Mouse (Mus musculus) cerebellum, adult 11-12 months (tissue): ENCODE results near the gene Tefm.
"Not testable (repeated sequence)": the region's sequence is repeated elsewhere in the genome, so short reads cannot be mapped to it uniquely, and the experiment has no call there.

Experiments
- DNase-seq: peaks from one replicate; pipeline ENCODE4 v3.0.0; 2022

The Tefm gene

DNA sequence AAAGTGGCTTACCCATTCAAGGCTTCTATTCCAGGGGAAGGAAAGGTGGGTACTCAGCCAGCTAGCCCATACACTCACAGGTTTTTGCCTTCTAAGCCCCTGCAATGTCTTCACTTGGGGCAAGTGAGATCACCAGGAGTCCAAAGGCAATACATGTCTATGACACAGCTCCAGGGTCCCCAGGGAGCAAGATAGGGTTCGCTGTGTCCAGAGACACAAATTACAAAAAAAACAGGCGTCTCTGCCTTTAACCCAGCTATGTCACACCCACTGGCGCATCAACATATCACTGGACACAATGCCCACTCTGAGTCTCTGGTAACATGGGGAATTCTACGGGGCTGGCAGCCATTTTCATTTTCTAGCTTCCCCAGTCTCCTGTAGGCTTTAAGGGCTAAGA, 14.0 kb upstream of the Tefm start:
- no peak for DNase-seq

- no peak for DNase-seq
Observed at GRCm38 (mm10) chr11:80155541-80155940, 13.6 kb upstream of the Tefm start.

GRCm38 (mm10) chr11:80154501-80154900, 12.5 kb upstream of the Tefm start:
- DNase-seq = no peak

GRCm38 (mm10) chr11:80153857-80154495, 12.0 kb upstream of the Tefm start, which contains the start of gene Adap2:
Gene Adap2 (plus strand): TSS chr11:80154105.
- peak; percentile 40 for DNase-seq

DNA sequence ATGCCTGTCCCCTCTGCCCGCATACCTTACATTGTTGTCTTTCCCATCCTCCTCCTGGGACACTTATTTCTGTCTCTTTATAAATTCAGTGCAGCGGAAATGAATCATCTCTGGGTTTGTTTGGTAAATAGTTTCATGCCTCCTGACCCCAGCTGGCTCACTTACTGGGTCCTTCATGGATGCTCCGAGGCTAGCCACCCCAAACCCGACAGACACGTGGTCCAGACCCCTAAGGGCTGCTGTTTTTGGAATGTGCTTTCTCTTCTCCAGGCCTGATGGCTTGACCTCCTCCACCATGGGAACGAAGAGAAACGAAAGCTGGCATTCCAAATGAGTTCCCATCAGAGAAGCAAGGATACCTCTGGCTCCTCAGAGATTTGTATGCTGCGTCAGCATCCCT, 10.4 kb upstream of the Tefm start:
- DNase-seq = no peak

GRCm38 (mm10) chr11:80151541-80151940, 9.6 kb upstream of the Tefm start:
- DNase-seq = no peak

GRCm38 (mm10) chr11:80150566-80150965, 8.6 kb upstream of the Tefm start:
- no peak for DNase-seq

DNA sequence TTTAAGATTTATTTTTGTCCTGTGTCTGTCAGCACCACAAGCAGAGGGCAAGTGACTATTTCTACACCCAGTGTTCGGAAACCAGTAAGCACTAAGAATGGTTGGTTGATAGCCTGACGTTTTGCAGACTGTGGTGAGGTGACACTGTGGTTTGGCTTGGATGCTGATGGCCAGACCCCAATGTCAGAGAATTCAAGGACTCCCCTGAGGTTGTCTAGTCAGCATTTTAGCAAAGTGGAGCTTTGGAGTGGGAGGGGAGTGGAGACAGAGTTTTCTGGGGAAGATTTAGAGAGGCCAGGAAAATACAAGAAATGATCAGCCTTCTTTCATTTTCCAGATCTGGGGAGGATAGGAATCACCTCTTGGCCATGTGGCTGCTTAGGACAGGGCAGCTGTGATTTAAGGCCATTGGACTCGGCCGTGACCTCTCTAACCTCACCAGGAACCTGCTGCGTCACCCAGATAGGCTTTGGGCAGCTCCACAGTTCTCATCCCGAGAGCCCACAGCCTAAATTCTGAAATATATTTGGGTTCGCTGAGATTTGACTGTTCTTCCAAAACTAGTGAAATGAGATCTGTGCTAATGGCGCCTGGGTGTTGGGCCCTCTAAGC, 7.5 kb upstream of the Tefm start:
- no peak for DNase-seq

DNA sequence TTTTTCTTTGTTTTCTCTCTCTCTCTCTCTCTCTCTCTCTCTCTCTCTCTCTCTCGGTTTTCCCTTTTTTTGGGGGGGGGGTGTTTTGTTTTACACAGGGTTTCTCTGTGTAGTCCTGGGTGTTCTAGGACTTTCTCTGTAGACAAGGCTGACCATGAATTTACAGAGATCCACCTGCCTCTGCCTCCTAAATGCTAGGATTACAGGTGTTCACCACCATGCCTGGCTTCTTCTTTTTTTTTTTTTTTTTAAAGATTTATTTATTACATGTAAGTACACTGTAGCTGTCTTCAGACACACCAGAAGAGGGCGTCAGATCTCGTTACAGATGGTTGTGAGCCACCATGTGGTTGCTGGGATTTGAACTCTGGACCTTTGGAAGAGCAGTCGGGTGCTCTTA, 7.0 kb upstream of the Tefm start:
- not testable (repeated sequence) for DNase-seq

- no peak for DNase-seq
Observed at GRCm38 (mm10) chr11:80148313-80148712, 6.3 kb upstream of the Tefm start.

- DNase-seq = no peak
Observed at GRCm38 (mm10) chr11:80147748-80148147, 5.8 kb upstream of the Tefm start.

DNA sequence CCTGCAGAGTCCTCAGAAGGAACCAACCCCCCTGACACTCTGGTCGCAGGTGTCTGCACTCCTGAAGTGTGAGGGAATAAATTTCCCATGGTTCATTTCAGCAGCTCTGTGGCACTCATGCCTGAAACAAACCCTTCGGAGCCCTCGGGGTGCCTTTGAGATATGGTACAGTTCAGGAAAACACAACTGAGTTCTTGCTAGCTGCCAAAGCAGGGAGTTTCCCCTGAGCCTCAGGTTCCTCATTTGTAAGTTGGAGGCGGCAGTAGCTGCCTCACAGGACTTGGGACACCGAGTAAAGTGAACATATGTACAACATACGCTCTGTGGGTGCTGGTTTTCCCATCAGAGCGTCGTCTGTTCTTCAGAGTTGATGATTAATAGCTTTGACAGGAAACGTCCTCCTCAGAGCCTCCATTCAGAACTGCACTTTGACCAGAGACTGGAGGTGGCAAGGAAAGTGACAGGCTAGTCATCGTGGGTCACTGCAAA, 3.9 kb upstream of the Tefm start:
- no peak for DNase-seq

GRCm38 (mm10) chr11:80142872-80143271, 897 bp upstream of the Tefm start:
- DNase-seq = no peak

- no peak for DNase-seq
Observed at GRCm38 (mm10) chr11:80137773-80138172, 4.2 kb downstream of the Tefm start.

GRCm38 (mm10) chr11:80136786-80137185, 5.2 kb downstream of the Tefm start:
- DNase-seq = no peak

GRCm38 (mm10) chr11:80135954-80136683, 5.9 kb downstream of the Tefm start:
- DNase-seq = no peak

DNA sequence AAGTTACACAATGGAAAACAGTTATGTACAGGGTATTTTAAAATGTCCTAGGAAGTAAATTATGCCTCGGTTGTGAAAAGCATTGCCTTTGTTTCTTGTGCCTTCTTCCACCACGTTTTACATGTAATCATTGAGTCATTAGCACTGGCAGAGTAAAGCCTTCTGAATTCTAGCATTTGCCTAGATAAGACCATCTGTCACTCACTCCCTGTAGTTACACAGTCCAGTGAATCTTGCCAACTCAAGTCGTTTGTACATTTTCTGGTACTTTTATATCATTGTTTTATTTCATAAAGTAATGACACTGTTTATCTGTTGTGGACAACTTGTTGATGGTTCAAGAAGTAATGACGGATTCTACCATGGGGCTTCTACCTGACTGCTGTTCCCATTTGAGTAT, 7.2 kb downstream of the Tefm start:
- DNase-seq = no peak

- no peak for DNase-seq
Observed at GRCm38 (mm10) chr11:80132050-80132449, 9.9 kb downstream of the Tefm start.

DNA sequence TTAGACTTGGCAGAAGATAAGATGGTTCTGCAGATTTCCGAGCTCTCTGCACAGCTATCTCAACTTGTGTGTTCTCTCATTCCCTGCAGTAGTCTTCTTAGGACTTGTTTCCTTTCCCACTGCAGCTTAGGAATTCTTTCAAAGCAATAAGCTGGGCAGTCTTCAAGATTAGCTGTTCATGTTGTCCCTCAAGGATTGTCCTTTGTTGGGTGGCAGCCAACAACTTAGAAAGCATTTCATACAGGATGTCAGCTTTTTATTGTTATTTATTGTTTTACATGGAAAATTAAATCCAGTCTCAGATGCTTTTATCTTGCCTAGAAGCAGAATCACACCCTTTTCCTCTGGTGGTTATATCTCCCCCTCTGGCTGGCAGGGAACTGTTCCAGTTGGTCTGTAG, 25.6 kb downstream of the Tefm start:
- DNase-seq = no peak

DNA sequence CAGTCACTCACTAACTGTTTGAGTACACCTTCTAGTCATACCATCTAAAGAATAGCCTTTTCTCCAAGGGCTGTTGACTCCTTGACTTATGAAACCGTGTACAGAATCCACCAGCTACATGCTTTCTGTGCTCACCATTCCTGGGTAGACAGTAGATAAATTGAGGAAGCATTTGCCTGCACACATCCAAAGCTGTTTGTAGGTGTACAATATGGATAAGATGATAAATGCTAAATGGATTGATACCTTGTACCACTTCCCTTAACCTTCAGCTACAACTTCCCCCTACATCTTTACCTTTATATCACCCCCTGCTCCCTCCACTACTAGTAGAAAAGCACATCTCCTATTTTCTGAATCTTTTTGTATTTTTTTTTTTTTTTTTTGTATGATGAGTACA, 37.6 kb downstream of the Tefm start:
- DNase-seq = no peak

GRCm38 (mm10) chr11:80101298-80101697, 40.7 kb downstream of the Tefm start:
- DNase-seq = no peak

- no peak for DNase-seq
Observed at GRCm38 (mm10) chr11:80098444-80099056, 43.4 kb downstream of the Tefm start.

DNA sequence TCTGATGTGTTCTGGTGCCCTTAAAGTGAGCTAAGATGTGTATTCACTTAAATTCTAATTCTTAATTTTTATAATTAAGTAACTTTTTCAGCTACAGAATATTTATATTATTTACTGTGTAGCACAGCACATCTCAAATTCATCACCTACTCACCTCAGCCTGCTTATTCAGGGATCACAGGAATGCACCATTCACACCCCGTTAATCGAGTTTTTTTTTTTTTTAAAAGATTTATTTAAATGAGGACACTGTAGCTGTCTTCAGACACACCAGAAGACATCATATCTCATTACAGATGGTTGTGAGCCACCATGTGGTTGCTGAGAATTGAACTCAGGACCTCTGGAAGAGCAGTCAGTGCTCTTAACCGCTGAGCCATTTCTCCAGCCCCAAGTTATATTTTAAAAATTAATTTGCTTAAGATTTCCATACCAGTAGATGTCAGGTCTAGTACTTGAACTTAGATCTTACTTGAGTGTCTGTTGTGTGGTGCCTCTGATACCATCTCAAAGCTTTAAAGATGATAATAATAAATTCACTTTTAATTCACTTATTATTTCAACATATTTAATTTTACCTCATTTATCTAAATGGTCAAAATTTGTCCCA, 51.3 kb downstream of the Tefm start:
- no peak for DNase-seq
